Mouse (Mus musculus): ENCODE measurements around the gene Ccdc83.
"Not testable (repeated sequence)": the region's sequence is repeated elsewhere in the genome, so short reads cannot be mapped to it uniquely, and the experiment has no call there.

Gene Ccdc83

GRCm38 (mm10) chr7:90259899-90260298, 5.7 kb downstream of the Ccdc83 start:
- no peak for DNase-seq

GRCm38 (mm10) chr7:90258701-90259100, 6.9 kb downstream of the Ccdc83 start:
- no peak for DNase-seq

GRCm38 (mm10) chr7:90252946-90253345, 12.6 kb downstream of the Ccdc83 start:
- DNase-seq: no peak

GRCm38 (mm10) chr7:90243643-90244042, 21.9 kb downstream of the Ccdc83 start:
- DNase-seq: no peak

GRCm38 (mm10) chr7:90243151-90243550, 22.4 kb downstream of the Ccdc83 start:
- no peak for DNase-seq

GRCm38 (mm10) chr7:90236289-90236905, 29.2 kb downstream of the Ccdc83 start:
- no peak for DNase-seq

- DNase-seq: no peak
Observed at GRCm38 (mm10) chr7:90233921-90234320, 31.7 kb downstream of the Ccdc83 start.

- no peak for DNase-seq
Observed at GRCm38 (mm10) chr7:90231431-90231830, 34.1 kb downstream of the Ccdc83 start.

GRCm38 (mm10) chr7:90228884-90229283, 36.7 kb downstream of the Ccdc83 start:
- not testable (repeated sequence) for DNase-seq

GRCm38 (mm10) chr7:90228075-90228474, 37.5 kb downstream of the Ccdc83 start:
- no peak for DNase-seq

GRCm38 (mm10) chr7:90221487-90221886, 44.1 kb downstream of the Ccdc83 start:
- DNase-seq: no peak

- DNase-seq: no peak
Observed at GRCm38 (mm10) chr7:90218122-90218521, 47.5 kb downstream of the Ccdc83 start.

GRCm38 (mm10) chr7:90216511-90216910, 49.1 kb downstream of the Ccdc83 start:
- DNase-seq: no peak

- DNase-seq: no peak
Observed at GRCm38 (mm10) chr7:90210947-90211346, 54.6 kb downstream of the Ccdc83 start.

- DNase-seq: no peak
Observed at GRCm38 (mm10) chr7:90210116-90210515, 55.5 kb downstream of the Ccdc83 start.

GRCm38 (mm10) chr7:90203914-90204313, 61.7 kb downstream of the Ccdc83 start:
- DNase-seq: no peak

GRCm38 (mm10) chr7:90201877-90202465, 63.6 kb downstream of the Ccdc83 start:
- no peak for DNase-seq

- DNase-seq: no peak
Observed at GRCm38 (mm10) chr7:90200251-90200650, 65.3 kb downstream of the Ccdc83 start.

GRCm38 (mm10) chr7:90180635-90181034, 84.9 kb downstream of the Ccdc83 start:
- DNase-seq: no peak

GRCm38 (mm10) chr7:90175576-90175975, 90.0 kb downstream of the Ccdc83 start:
- DNase-seq: no peak
